Mouse (Mus musculus): ENCODE data around the gene Ccdc186.

GRCm38 (mm10) chr19:56830163-56830562, 8.2 kb upstream of the Ccdc186 start:
- TF ChIP-seq CTCF (IDR thresholded peaks at IDR 0.05; ENCODE audit: borderline replicate concordance, extremely low read depth, insufficient read depth, insufficient read length) (no peak), POLR2A (IDR thresholded peaks at IDR 0.05; ENCODE audit: borderline replicate concordance, extremely low read depth, insufficient read depth, insufficient read length, poor library complexity, severe bottlenecking) (no peak)
